Mouse (Mus musculus) testis, postnatal 14 days (tissue): ENCODE data around the gene Krtap4-1.
"Not testable (repeated sequence)": the region's sequence is repeated elsewhere in the genome, so short reads cannot be mapped to it uniquely, and the experiment has no call there.

Experiments
- DNase-seq: peaks from one replicate; pipeline ENCODE4 v3.0.0; 2021; ENCODE audit warnings: low spot score

Gene Krtap4-1

GRCm38 (mm10) chr11:99628138-99628537, at the start of gene Krtap4-1:
Gene Krtap4-1, minus strand, starts transcription at chr11:99628238.
- no peak for DNase-seq

- no peak for DNase-seq
Observed at GRCm38 (mm10) chr11:99665860-99666259, 37.8 kb upstream of the Krtap4-1 start, which contains the start of gene Krtap4-6. Gene Krtap4-6, minus strand, starts transcription at chr11:99665960.

- DNase-seq = no peak
Observed at GRCm38 (mm10) chr11:99662802-99663201, 34.8 kb upstream of the Krtap4-1 start.

GRCm38 (mm10) chr11:99659256-99659655, 31.2 kb upstream of the Krtap4-1 start:
- no peak for DNase-seq

GRCm38 (mm10) chr11:99658467-99659010, 30.5 kb upstream of the Krtap4-1 start, which contains the start of gene Gm11563:
Gene Gm11563, minus strand, starts transcription at chr11:99658960.
- DNase-seq = not testable (repeated sequence)

- no peak for DNase-seq
Observed at GRCm38 (mm10) chr11:99657051-99657450, 29.0 kb upstream of the Krtap4-1 start.

- no peak for DNase-seq
Observed at GRCm38 (mm10) chr11:99650136-99650535, 22.1 kb upstream of the Krtap4-1 start, which contains the start of gene Gm11555. Gene Gm11555, minus strand, starts transcription at chr11:99650236.

- no peak for DNase-seq
Observed at GRCm38 (mm10) chr11:99646444-99646843, 18.4 kb upstream of the Krtap4-1 start.

- DNase-seq = no peak
Observed at GRCm38 (mm10) chr11:99644351-99644750, 16.3 kb upstream of the Krtap4-1 start.

- not testable (repeated sequence) for DNase-seq
Observed at GRCm38 (mm10) chr11:99643635-99644139, 15.6 kb upstream of the Krtap4-1 start, which contains the start of gene Krtap4-7. Gene Krtap4-7, minus strand, starts transcription at chr11:99644089.

GRCm38 (mm10) chr11:99640926-99641325, 12.9 kb upstream of the Krtap4-1 start:
- DNase-seq = no peak

GRCm38 (mm10) chr11:99637086-99637485, 9.0 kb upstream of the Krtap4-1 start:
- DNase-seq = no peak

- DNase-seq = no peak
Observed at GRCm38 (mm10) chr11:99634653-99635134, 6.7 kb upstream of the Krtap4-1 start, which contains the start of gene Krtap4-2. Gene Krtap4-2, minus strand, starts transcription at chr11:99635084.

- DNase-seq = no peak
Observed at GRCm38 (mm10) chr11:99633293-99633692, 5.3 kb upstream of the Krtap4-1 start.

GRCm38 (mm10) chr11:99630890-99631289, 2.9 kb upstream of the Krtap4-1 start:
- no peak for DNase-seq

- no peak for DNase-seq
Observed at GRCm38 (mm10) chr11:99620335-99620734, 7.7 kb downstream of the Krtap4-1 start, which contains the start of gene Gm11562. Gene Gm11562, minus strand, starts transcription at chr11:99620435.

GRCm38 (mm10) chr11:99614796-99615363, 13.2 kb downstream of the Krtap4-1 start, which contains the start of gene Krtap2-4:
Gene Krtap2-4, minus strand, starts transcription at chr11:99614846.
- DNase-seq = no peak

- not testable (repeated sequence) for DNase-seq
Observed at GRCm38 (mm10) chr11:99610089-99610488, 17.9 kb downstream of the Krtap4-1 start, which contains the start of gene Gm11937. Gene Gm11937, minus strand, starts transcription at chr11:99610189.

- no peak for DNase-seq
Observed at GRCm38 (mm10) chr11:99609126-99609525, 18.9 kb downstream of the Krtap4-1 start.

GRCm38 (mm10) chr11:99603208-99603607, 24.8 kb downstream of the Krtap4-1 start, which contains the start of gene Gm11938:
Gene Gm11938, minus strand, starts transcription at chr11:99603308.
- not testable (repeated sequence) for DNase-seq

- DNase-seq = not testable (repeated sequence)
Observed at GRCm38 (mm10) chr11:99597742-99598141, 30.3 kb downstream of the Krtap4-1 start, which contains the start of gene Krtap9-3. Gene Krtap9-3, minus strand, starts transcription at chr11:99598105.

- DNase-seq = no peak
Observed at GRCm38 (mm10) chr11:99590981-99591380, 37.1 kb downstream of the Krtap4-1 start, which contains the start of gene Krtap1-3. Gene Krtap1-3, minus strand, starts transcription at chr11:99591339.

- DNase-seq = no peak
Observed at GRCm38 (mm10) chr11:99585096-99585495, 42.9 kb downstream of the Krtap4-1 start.
